Mouse (Mus musculus): ENCODE data around the gene Klf7.

The Klf7 gene

DNA sequence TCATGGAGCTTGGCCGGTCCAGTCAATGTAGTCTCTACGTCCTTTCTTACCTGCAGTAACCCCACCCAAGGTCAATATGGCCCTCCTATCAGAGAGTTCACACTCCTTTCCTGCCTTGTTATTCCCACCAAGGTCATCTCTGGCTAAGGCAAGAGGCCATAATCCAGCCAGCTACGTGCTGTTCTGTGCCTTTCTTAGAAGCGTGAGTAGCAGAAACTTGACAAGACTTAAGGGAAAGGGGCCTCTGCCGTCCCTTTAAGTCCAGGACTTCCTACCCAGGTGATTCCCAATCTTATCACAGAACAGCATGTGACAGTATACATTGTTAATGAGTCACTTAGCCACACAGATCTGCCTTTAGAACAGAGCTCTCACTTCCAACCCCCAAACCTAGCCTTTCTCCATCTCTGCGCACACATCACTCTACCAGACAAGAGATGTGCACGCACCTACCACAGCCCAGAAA is 16.9 kb downstream of the Klf7 start:
- DNase-seq (ENCODE audit: low read depth, low spot score), result peak; percentile 24

DNA sequence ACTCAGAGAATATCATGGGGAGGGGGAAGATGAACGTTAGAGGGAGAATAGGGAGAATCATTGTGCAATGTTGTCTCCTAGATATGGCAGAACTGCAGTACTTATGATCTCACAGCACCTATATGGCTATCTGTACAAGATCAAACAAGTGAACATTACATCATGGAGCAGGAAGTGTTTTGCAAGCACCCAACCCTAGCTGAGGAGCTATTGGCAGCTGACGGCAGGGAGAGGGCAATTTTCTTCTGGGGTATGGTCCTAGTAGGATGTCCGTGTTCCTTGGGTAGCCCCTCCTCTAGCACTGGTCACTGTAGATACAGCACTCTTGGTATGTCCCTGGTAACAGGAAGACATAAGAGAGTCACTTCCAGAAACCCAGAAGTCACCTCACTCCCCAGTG is 17.4 kb downstream of the Klf7 start:
- peak; percentile 72 for DNase-seq (ENCODE audit: low read depth, low spot score)

DNA sequence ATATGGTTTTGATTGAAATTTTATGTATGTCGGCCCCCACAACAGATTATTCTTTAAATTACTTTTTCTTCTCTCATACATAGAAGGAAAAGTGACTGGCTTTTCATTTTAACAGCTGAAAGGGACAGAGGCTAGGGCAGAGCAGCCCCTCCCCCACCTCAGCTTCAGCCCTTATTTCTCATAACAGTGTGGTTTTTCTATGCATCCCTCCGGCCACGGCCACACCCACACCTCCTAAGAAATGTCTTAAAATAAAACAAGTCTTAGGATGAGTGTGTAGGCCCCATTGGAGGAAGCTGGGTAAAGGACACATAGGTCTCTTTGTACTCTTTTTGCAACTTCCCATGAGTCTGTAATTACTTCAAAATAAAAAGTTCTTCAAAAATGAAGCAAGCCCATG is 20.8 kb downstream of the Klf7 start:
- no peak for DNase-seq (ENCODE audit: low read depth, low spot score)

DNA sequence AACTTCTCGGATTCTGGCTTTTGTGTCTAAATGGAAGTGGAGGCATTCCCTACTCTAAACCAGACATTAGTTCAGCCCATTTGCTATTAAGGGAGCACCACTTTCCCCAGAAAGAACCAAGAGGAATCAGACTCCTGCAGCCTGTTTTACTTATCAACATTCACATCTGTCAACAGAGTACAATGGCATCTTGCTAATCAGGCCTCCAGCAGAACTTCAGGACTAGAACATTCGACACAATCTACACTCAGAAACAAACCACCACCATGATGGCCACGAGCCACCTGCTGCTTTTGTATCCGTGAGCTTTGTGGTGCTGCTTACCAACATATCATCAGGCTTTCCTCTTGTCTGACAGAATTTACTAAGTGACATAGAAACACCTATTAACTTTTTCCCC is 23.3 kb downstream of the Klf7 start:
- no peak for DNase-seq (ENCODE audit: low read depth, low spot score)

DNA sequence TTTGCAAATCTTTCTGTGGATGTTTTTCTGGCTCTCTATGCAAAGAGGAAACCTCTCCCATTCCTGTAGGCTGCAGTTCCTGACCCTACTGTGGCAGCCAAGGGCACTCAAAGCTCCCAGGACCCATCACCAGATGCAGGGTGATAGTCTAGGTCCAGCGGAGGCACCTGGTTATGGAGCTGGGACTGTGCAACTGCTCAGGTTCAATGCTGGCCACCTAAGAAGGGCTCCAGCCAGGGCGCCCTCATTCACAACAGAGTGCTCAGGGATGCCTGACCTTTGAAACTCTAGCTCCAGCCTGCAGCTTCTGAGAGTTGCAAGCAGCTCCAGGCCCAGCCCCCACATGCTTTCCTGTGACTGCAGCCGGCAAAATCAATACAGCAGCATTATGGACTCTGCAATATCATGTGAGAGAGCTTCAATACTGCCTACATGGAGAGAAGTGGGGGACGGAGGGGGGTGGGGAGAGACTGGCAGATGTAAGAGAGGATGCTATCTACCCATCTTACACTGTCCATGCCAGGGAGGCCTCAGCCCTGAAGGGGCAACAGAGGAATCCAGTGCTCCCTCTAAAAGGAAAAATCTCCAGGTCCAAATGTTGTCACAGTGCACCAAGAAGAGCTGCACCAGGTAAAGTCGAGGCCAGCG is 24.3 kb downstream of the Klf7 start:
- DNase-seq (ENCODE audit: low read depth, low spot score), result no peak

DNA sequence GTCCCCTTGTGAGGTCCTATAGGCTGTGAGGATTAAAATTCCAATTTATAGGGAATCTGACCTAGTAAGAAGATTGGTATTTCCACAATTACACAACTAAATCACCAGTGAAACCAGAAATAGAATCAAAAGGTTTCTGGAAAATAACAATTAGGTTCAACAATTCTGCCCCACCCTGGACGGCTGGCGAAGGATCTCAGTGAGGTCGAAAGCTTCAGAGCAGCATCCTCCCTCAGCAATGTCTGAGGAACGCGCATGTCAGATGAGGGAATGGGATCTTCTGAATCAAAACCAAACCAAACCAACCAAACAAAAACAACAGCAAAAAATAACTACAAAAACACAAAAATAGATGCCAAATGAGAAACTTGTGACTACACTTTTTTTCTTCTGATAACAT is 29.1 kb downstream of the Klf7 start:
- no peak for DNase-seq (ENCODE audit: low read depth, low spot score)

DNA sequence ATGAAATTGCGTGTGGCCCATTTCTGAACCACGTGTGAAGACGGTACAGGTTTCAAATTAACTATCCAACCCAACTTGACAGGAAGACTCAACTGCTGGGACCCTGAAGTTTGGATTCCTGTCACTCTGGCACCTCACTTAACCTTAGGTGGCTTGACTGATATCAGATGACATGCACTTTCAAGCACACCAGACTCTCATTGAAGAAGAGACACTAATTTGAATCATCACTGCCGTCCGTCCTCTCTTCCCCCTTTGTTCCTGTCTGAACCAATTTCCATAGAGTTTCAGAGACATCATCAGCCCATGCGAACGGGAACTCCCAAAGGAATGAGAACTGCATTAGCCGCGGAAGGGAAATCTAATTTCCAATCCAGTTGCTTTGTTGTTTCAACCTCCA is 30.5 kb downstream of the Klf7 start:
- DNase-seq (ENCODE audit: low read depth, low spot score), result no peak

DNA sequence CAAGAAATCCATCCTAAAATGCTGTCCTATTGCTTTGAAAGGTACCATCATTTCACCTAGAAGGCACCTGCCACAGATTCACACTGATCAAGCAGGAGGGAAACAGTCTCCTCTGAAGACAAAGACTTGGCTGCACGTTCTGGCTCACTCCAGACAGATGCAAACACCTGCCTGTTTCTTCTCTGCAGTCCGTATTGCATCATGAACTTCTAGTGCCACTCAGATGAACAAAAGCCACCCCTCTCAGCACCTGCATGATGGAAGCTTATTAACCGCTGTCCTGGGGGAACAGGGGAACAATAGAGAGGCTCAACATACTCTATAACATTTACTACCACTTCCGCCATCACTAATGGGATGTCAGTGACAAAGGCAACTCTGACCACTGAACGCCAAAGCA is 31.5 kb downstream of the Klf7 start:
- no peak for DNase-seq (ENCODE audit: low read depth, low spot score)

DNA sequence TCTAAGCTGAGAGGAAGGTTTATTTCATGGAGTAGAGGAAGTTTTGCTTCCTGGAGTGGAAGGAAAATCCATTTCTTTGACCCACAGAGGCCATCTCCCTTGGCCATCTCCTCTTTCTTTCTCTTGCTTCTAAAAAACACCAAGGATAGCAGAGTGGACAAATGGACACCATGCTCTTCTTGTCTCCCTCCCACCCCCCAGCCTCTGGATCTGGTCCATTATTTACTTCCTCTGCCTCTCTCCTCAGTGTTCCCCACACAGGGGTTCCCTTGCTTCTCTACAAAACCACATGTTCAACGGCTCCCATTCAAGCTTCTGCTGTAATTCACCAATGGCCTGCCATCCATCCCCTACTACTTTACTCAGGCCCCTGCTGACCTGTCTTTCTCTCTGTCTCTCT is 32.4 kb downstream of the Klf7 start:
- no peak for DNase-seq (ENCODE audit: low read depth, low spot score)

DNA sequence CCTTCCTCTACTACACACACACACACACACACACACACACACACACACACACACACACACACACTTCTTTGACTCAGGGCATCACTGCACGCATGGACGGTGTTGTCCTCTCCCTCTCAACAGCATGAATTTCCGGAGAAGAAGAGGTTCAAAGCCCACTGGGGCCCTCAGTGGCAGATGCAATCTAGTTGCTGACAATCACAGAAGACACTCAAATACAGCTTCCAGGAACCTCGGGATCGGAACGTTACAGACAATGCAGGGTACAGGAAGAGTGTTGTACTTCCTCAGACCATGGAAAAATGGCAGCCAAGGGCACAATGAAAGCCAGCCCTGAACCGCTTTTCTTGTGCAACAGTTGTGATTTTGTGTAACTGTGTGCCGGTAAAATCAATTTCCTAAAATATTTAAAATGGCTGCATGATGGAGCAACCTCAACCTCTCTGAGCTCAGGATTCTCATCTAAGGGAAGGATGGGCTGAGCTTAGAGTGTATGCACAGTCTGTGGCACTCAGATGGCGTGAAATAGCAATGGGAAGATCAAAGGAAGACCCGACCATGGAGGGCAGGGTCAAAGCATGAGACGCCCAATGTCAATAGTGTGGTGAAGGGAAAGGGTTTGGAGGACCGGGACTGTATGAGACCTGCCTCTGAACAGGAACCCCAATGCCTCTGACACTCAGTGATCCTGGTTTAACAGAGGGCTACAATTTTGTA is 33.3 kb downstream of the Klf7 start:
- DNase-seq (ENCODE audit: low read depth, low spot score), result peak; percentile 31

DNA sequence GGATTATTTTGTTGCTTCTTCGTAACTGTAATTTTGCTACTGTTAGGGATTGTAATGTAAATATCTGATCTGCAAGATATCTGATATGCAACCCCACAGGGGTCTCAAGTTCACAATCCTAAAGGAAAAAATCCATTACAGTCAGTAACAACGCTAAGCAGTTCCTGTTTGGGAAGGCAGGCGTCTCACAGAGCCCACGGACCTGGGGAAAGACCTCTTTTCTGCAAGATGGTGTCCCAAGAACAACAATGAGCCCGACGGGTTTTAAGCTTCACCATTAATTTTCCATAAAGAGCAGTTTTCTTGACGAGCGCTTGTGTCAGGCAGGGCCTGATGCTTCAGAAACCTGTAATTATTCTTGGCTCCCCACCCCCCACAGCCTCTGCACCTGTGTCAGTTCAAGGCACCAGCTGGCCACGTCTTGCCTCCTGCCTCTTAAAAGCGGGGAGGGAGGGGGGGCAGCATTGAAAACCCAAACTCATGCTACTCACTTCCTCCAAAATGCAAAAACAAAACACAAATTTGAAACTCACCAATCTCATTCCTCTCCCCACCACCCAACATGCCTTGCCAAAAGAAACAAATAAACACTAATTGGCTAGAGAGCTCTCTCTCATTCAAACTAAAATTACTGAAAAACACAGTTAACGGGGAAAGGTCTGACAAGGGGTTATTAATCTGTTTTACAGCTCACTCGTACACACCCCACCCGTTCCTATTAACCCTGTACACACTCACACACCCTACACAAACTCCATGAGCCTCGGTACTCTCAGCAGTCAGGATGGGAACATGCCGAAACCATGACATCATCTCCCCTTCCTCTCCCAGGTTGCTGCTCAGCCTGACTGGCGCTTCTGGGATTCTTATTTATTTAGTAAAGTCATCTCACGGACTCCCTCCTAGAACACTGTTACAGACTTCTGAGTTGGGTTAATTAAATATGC is 34.2 kb downstream of the Klf7 start:
- DNase-seq (ENCODE audit: low read depth, low spot score), result peak; percentile 67

DNA sequence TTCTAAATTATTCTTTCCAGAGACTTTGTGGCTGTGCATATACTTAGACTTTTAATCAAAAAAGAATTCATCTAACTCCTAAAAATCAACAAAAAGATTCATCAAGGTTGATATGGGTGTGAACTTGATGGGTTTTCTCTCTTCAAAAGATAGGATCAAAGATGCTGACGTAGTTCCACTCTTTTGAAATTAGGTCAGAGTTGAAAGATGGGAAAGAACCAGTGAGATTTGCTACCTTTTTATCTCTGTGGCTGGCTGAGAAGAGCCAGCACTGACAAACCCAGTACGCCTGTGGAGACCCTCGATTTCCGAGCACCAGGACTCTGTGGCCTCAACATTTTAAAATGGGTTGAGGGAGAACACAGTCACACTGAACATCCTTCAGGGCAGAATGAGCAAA is 36.2 kb downstream of the Klf7 start:
- peak; percentile 64 for DNase-seq (ENCODE audit: low read depth, low spot score)

DNA sequence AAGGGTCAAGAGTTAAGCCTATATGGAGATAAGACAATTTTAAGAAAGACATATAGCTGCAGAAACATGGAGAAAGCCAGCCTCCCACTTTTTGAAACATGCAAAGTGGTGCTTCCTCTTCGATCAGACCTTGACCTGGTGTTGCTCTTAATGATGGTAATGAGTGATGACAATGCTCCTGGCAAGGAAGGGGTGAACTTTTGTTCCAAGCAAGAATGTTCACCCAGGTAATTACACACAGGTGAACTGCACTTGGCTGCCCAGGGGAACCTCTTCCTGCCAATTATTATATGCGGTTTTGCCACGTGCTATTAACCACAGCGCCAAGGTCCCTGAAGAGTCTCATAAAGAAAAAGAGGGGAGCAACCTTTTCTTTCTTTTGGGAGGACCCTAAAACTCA is 36.7 kb downstream of the Klf7 start:
- no peak for DNase-seq (ENCODE audit: low read depth, low spot score)

DNA sequence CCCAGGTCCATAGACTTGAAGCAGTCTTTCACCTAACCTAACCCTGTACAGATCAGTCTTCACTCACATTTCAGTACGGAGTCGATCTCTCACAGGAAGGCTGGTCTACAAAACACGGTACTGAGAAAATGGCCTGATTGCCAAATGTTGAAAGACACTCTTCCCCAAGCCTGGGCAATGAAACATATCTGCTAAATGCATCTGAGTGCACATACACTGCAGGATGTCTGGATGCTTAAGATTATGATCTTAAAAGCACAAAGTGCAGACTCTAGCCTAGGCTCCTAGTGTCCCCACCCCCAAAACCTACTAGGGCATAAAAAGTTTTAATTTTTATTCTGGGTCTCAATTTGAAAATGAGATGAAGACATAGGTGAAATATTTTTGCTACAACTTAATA is 37.4 kb downstream of the Klf7 start:
- DNase-seq (ENCODE audit: low read depth, low spot score), result no peak

DNA sequence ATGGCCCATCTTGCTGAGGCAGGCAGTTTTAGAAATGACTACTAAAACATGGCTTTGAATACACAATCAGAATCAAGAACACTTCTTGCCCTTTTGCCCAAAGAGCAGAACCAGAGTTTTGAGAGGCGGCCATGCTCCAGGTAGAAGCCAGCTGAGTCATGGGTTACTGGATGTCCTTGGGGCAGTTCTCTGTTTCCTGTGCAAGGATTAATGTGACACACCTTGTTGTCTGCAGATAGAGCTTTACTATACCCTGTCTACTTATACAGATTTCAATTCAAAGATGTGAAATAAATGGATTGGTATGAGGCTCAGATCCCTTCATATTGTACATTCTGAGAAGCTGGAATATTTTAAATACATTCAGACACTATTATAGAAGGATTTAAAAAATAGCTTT is 40.3 kb downstream of the Klf7 start:
- DNase-seq (ENCODE audit: low read depth, low spot score), result peak; percentile 11

DNA sequence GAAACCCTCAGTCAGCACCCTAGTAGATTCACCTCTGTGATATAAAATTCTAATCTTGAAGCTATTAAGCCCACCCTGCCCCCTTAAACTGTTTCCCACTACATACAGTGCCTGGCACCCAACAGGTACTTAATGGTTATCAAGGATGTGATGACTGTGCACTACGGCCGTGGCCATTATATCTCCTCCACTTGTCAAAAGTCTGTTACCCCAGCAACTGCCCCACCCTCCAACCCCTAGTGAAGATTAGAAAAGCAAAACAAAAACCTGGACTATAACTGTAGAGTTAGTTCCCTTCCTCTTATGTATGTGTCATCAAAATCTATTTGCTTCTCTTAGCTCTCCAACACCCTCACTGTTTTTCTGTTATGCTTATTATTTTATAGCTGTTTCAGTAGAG is 40.9 kb downstream of the Klf7 start:
- DNase-seq (ENCODE audit: low read depth, low spot score), result no peak

DNA sequence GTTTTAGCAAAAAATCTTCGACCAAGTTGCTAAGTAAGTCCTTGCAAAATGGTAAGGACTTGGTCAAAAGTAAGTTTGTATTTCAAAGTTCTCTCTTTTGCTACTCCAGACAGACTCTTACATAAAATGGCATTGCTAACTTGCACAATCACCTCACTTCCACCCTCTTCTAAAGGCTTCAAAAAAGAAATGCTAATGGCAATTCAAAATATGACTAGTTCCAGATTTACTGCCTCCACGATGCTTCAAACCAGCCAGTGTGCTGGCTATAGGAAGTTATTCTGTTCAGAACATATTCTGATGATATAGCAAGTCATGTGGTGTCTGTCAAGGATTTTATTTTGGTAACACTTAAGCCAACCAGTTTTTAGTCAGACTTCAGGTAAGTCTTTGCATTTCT is 41.8 kb downstream of the Klf7 start:
- no peak for DNase-seq (ENCODE audit: low read depth, low spot score)

DNA sequence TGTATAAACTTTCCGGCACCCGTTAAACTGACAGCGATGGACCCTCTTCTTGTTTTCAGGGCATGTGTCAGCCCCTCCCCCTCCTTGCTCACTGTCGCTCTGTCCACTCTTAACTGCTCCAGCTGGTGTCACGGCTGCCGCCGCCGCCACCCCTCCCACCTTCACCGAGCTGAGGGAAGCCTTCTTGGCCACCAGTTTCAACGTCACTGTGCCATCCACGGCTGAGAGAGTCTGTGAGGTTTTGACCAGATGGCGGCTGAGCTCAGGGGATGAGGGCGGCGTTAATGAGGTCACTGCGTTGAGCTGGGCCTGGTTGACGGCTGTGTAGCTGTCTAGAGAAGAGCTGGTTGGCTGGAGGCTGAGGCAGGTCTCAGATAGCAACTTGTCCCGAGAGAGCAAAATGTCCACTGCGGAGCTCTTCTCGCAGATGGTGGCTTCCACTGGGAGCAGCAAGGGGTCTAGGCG is 43.3 kb downstream of the Klf7 start:
- no peak for DNase-seq (ENCODE audit: low read depth, low spot score)

DNA sequence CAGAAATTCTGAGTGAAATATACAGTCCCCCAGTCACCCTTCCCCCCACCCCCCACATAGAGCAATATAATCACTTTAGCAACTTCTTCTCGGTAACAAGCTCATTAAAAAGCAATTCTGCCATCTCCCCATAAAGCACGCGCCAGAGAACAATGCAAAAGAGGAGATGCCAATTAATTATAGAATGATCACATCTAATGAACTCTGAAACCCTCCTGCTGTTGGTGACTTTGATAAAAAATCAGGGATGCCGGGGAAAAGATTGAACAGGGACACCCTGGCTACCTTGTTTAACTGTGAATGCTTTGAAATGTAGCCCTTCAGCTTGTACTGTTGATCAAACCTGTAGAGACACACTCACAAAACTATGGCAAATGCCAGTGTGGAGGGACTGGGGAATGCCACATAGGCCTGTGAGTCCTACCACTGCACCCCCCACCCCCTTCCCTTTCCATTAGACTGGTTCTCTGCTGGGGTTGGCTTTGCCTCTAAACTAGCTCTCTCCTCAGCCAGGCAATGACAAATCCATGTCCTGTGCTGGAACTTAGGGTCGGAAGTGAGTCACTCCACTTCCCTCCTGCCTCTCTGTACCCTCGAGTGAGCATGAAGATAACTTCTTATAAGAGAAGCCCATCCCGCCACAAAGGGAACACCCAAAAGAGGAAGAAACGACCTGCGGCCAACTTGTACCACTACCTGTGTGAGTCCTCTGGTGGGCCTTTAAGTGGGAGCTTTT is 43.9 kb downstream of the Klf7 start:
- DNase-seq (ENCODE audit: low read depth, low spot score), result no peak

DNA sequence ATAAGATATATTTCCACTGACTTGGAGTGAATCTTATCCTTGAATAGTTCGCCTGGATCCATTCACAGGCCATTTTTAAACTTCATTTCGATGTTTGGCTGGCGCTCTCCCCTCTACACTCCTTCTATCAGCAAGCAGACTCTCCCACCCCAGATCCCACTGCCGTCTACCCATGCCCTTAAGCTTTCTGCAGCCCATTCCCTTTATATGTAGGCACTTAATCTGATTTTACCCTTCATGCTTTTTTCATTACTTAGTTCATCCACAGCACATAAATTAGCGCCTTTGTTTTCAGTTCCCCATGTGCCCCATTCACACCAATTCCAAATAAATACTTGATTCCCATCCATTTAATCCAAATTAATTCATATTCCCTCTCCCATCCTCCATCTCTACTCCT is 48.0 kb downstream of the Klf7 start:
- no peak for DNase-seq (ENCODE audit: low read depth, low spot score)

DNA sequence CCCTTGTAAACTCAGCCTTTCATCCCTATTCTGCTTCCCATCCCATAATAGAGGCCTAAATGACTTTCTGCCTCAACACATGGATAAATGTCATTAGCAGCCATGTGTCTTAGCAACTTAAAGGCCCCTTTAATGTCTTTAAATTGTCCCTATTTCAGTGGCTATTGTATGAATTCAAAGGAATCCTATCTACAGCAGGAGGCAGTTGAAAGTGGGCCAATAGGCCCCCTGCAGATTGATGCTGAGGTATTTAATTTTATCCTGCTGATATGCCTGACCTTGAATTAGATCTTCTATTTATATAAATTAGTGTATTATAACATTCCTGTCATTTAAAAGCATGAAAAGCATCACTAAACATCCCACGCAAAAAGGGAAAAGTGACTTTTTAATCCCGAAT is 51.1 kb downstream of the Klf7 start:
- no peak for DNase-seq (ENCODE audit: low read depth, low spot score)
